Mouse (Mus musculus): ENCODE measurements around the gene 9130213A22Rik. TPM values are rescaled to one million over a fixed set of nuclear protein-coding genes. Genes with fewer than 3 reads are reported as not detected.

The 9130213A22Rik gene
- polyA plus RNA-seq, 1 experiment from 2014 or later, result 0.25 TPM

- no peaks in the 10 kb centered on the region for H3K27me3 ChIP-seq (ENCODE audit: insufficient read depth, low read length)
- DNase-seq (ENCODE audit: low spot score) (no peak), ATAC-seq (replicated peaks; ENCODE audit: low FRiP score, low read depth) (no peak)
- no peak overlapping the region for H3K4me3 ChIP-seq (replicated peaks; ENCODE audit: low read depth, low read length)
- H3K27ac ChIP-seq, result no peak overlapping the region
- H3K4me2 ChIP-seq (ENCODE audit: low read length), result no peak overlapping the region
- WGBS, result 62% methylated on average over 8 of the region's 9 CpGs
- no peak for TF ChIP-seq CTCF (IDR thresholded peaks at IDR 0.05; ENCODE audit: low read depth)
- H3K9me3 ChIP-seq (replicated peaks; ENCODE audit: low read length), result no peaks in the 10 kb centered on the region
- no peak overlapping the region for H3K9ac ChIP-seq (ENCODE audit: low read depth, low read length)
- peaks cover 6% of the 10 kb centered on the region; the same call in 1 of the 2 replicates for H3K4me1 ChIP-seq (replicated peaks; ENCODE audit: insufficient read depth, low read length)
- H3K36me3 ChIP-seq (ENCODE audit: insufficient read depth, low read length), result no peaks in the 10 kb centered on the region
These were observed 46.5 kb downstream of the 9130213A22Rik start for GRCm38 (mm10) chr11:69075764-69076479.

- Histone ChIP-seq H3K4me3 (replicated peaks; ENCODE audit: low read depth, low read length) (no peak overlapping the region), H3K4me1 (replicated peaks; ENCODE audit: insufficient read depth, low read length) (peaks cover 11% of the 10 kb centered on the region; the same call in 1 of the 2 replicates), H3K4me2 (ENCODE audit: low read length) (no peak overlapping the region), H3K36me3 (ENCODE audit: insufficient read depth, low read length) (no peaks in the 10 kb centered on the region), H3K9ac (ENCODE audit: low read depth, low read length) (no peak overlapping the region), H3K9me3 (replicated peaks; ENCODE audit: low read length) (no peaks in the 10 kb centered on the region), H3K27me3 (ENCODE audit: insufficient read depth, low read length) (no peaks in the 10 kb centered on the region), H3K27ac (no peak overlapping the region)
- no peak for ATAC-seq (replicated peaks; ENCODE audit: low FRiP score, low read depth)
- no peak for DNase-seq (ENCODE audit: low spot score)
- TF ChIP-seq CTCF (IDR thresholded peaks at IDR 0.05; ENCODE audit: low read depth), result no peak
- WGBS, result 56% methylated on average over 2 of the region's 2 CpGs
These were observed 47.7 kb downstream of the 9130213A22Rik start for GRCm38 (mm10) chr11:69074776-69075069.

- ATAC-seq (replicated peaks; ENCODE audit: low FRiP score, low read depth) (no peak), DNase-seq (ENCODE audit: low spot score) (no peak)
- H3K4me2 ChIP-seq (ENCODE audit: low read length), result no peak overlapping the region
- H3K27ac ChIP-seq, result peak overlapping the region; percentile 80; the same call in 1 of the 2 replicates
- no peaks in the 10 kb centered on the region for H3K9me3 ChIP-seq (replicated peaks; ENCODE audit: low read length)
- H3K36me3 ChIP-seq (ENCODE audit: insufficient read depth, low read length), result no peaks in the 10 kb centered on the region
- no peak for TF ChIP-seq CTCF (IDR thresholded peaks at IDR 0.05; ENCODE audit: low read depth)
- no peak overlapping the region for H3K9ac ChIP-seq (ENCODE audit: low read depth, low read length)
- 39% methylated on average over 6 of the region's 6 CpGs for WGBS
- no peak overlapping the region for H3K4me3 ChIP-seq (replicated peaks; ENCODE audit: low read depth, low read length)
- H3K27me3 ChIP-seq (ENCODE audit: insufficient read depth, low read length), result no peaks in the 10 kb centered on the region
- H3K4me1 ChIP-seq (replicated peaks; ENCODE audit: insufficient read depth, low read length), result peaks cover 11% of the 10 kb centered on the region; the same call in 1 of the 2 replicates
These were observed 48.2 kb downstream of the 9130213A22Rik start for GRCm38 (mm10) chr11:69073951-69074775.

- Histone ChIP-seq H3K4me1 (replicated peaks; ENCODE audit: insufficient read depth, low read length) (peaks cover 11% of the 10 kb centered on the region; the same call in 1 of the 2 replicates), H3K4me2 (ENCODE audit: low read length) (peak overlapping the region; percentile 42), H3K9me3 (replicated peaks; ENCODE audit: low read length) (no peaks in the 10 kb centered on the region), H3K27me3 (ENCODE audit: insufficient read depth, low read length) (no peaks in the 10 kb centered on the region), H3K4me3 (replicated peaks; ENCODE audit: low read depth, low read length) (peak overlapping the region; percentile 18; the same call in 1 of the 2 replicates), H3K27ac (peak overlapping the region; percentile 80), H3K36me3 (ENCODE audit: insufficient read depth, low read length) (no peaks in the 10 kb centered on the region), H3K9ac (ENCODE audit: low read depth, low read length) (peak overlapping the region; percentile 53)
- peak; percentile 14; the same call in 1 of the 2 replicates for TF ChIP-seq CTCF (IDR thresholded peaks at IDR 0.05; ENCODE audit: low read depth)
- peak; percentile 96 for DNase-seq (ENCODE audit: low spot score)
- under 1% methylated on average over 14 of the region's 14 CpGs for WGBS
- peak; percentile 75 for ATAC-seq (replicated peaks; ENCODE audit: low FRiP score, low read depth)
These were observed 49.1 kb downstream of the 9130213A22Rik start for GRCm38 (mm10) chr11:69073065-69073888.

- Histone ChIP-seq H3K36me3 (ENCODE audit: insufficient read depth, low read length) (no peaks in the 10 kb centered on the region), H3K9ac (ENCODE audit: low read depth, low read length) (0 out of 2 replicates have a peak overlapping the region, but pooled peaks have one; percentile 25), H3K9me3 (replicated peaks; ENCODE audit: low read length) (no peaks in the 10 kb centered on the region), H3K4me3 (replicated peaks; ENCODE audit: low read depth, low read length) (peak overlapping the region; percentile 18), H3K4me1 (replicated peaks; ENCODE audit: insufficient read depth, low read length) (peaks cover 11% of the 10 kb centered on the region; the same call in 1 of the 2 replicates), H3K27ac (0 out of 2 replicates have a peak overlapping the region, but pooled peaks have one; percentile 51), H3K27me3 (ENCODE audit: insufficient read depth, low read length) (no peaks in the 10 kb centered on the region), H3K4me2 (ENCODE audit: low read length) (peak overlapping the region; percentile 42)
- DNase-seq (ENCODE audit: low spot score), result no peak
- TF ChIP-seq CTCF (IDR thresholded peaks at IDR 0.05; ENCODE audit: low read depth), result no peak
- 7% methylated on average over 9 of the region's 9 CpGs for WGBS
- ATAC-seq (replicated peaks; ENCODE audit: low FRiP score, low read depth), result no peak
These were observed 49.7 kb downstream of the 9130213A22Rik start for GRCm38 (mm10) chr11:69072666-69073064.
